Mouse (Mus musculus) neural tube, embryonic 11.5 days (tissue): Measurements from ENCODE around the gene Dio2. TPM values are rescaled to one million over a fixed set of nuclear protein-coding genes. Genes with fewer than 3 reads are reported as not detected.
A peak's percentile ranks its signal among the peaks of the same experiment; 100 is the strongest.

Source experiments
- ATAC-seq: fragments of 200-750 bp; cut with Nextera tagmentation; 2 replicates; pipeline ENCODE4 v1.8.0; 2017; ENCODE audit warnings: moderate number of reproducible peaks, mild to moderate bottlenecking, moderate TSS enrichment, moderate library complexity; ENCODE audit not compliant: insufficient read depth, low FRiP score, low TSS enrichment
- DNase-seq: peaks from one replicate; pipeline ENCODE4 v3.0.0-alpha.2; 2015; ENCODE audit warnings: low spot score
- H3K27ac ChIP-seq: fragments of 300-500 bp; sonication (generic); 2 replicates; pipeline ENCODE4 v1.5.1; 2014; ENCODE audit warnings: low read depth, mild to moderate bottlenecking, low read length
- H3K27me3 ChIP-seq: fragments of 300-500 bp; sonication (generic); 2 replicates; pipeline ENCODE4 v1.6.1; 2014; ENCODE audit warnings: mild to moderate bottlenecking, low read length, mixed read lengths; ENCODE audit not compliant: control insufficient read depth, insufficient read depth
- H3K36me3 ChIP-seq: fragments of 300-500 bp; sonication (generic); 2 replicates; pipeline ENCODE4 v1.6.1; 2014; ENCODE audit warnings: mild to moderate bottlenecking, low read length, moderate library complexity, mixed read lengths; ENCODE audit not compliant: control insufficient read depth, insufficient read depth
- H3K4me1 ChIP-seq: fragments of 300-500 bp; sonication (generic); 2 replicates; pipeline ENCODE4 v1.6.1; 2014; ENCODE audit warnings: low read length, mixed read lengths; ENCODE audit not compliant: control insufficient read depth, insufficient read depth
- H3K4me2 ChIP-seq: fragments of 300-500 bp; sonication (generic); 2 replicates; pipeline ENCODE4 v1.6.1; 2014; ENCODE audit warnings: low read depth, mild to moderate bottlenecking, moderate library complexity
- H3K4me3 ChIP-seq: fragments of 300-500 bp; sonication (generic); 2 replicates; pipeline ENCODE4 v1.5.1; 2014; ENCODE audit warnings: low read depth, low read length
- H3K9ac ChIP-seq: fragments of 300-500 bp; sonication (generic); 2 replicates; pipeline ENCODE4 v1.6.1; 2014; ENCODE audit warnings: mild to moderate bottlenecking, low read length
- H3K9me3 ChIP-seq: fragments of 300-500 bp; sonication (generic); 2 replicates; pipeline ENCODE4 v1.6.1; 2016; ENCODE audit warnings: low read length; ENCODE audit not compliant: control insufficient read depth
- WGBS: fragments of 180-500 bp; shearing (Covaris S2); extraction: QIAGEN DNeasy Blood & Tissue Kit; methylation state at CpG from one replicate; pipeline ENCODE4 v1.1.7; 2014; 5-methylcytosine and 5-hydroxymethylcytosine counted together
- polyA plus RNA-seq: library from polyadenylated mRNA; unstranded; fragments of >200 nt; fragmentation: Nextera tagmentation; extraction: Ambion mirVana; gene quantifications from 2 replicates; pipeline ENCODE4 v1.2.1, GENCODE M21; 2014

Dio2 gene
- 0.38 and 0.91 TPM in 2 replicates for polyA plus RNA-seq

DNA sequence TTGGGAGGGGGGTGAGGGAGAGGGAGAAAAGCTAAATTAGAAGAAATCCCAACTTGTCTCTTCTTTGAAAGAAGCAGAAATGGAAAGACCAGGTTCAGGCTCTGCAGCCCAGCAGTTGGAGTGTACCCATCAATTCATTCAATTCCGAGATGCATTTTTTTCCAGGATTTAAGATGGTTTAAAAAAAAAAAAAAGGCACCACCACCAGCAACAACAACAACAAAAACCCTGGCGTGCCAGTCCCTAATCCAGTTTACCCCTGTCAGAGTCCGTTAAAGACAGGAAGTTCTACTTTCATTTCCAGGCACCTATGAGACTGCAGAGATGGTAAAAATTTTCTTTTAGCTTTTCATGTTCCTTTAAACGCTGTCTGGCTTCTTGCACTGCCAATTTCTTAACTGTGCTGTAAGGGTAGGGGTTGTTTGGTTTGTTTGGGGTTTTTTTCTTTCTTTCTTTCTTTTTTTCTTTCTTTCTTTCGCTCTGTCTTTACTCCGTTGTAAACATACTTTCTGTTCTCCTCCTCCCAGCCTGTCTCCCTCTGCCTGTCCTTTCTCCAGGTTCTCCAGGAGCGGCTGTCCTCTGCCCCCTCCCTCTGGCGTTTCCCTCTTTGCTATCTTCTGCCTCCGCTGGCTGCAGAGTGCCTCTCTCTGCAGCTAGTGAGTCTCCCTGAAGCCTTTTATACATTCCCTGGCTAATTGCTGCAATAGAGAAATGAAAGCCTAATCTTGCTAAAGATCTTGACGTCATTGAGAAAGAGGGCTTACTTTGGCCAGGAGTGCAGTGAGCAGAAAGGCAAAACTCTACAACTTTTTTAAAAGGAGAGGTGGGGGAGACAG lies at the start of gene Dio2:
TSS of gene Dio2 (minus strand) at position 51 of the 836 bp plus-strand sequence.
- DNase-seq: no peak
- H3K9me3 ChIP-seq: no peaks in the 10 kb centered on the region
- H3K27ac ChIP-seq: no peak within 1 kb of the TSS
- H3K36me3 ChIP-seq: no peaks in the 10 kb centered on the region
- no peak within 1 kb of the TSS for H3K4me2 ChIP-seq
- no peak within 1 kb of the TSS for H3K4me3 ChIP-seq
- no peak for ATAC-seq
- WGBS: 29% methylated on average over 10 of the region's 10 CpGs
- no peaks in the 10 kb centered on the region for H3K27me3 ChIP-seq
- H3K4me1 ChIP-seq: no peaks in the 10 kb centered on the region
- H3K9ac ChIP-seq: no peak within 1 kb of the TSS

DNA sequence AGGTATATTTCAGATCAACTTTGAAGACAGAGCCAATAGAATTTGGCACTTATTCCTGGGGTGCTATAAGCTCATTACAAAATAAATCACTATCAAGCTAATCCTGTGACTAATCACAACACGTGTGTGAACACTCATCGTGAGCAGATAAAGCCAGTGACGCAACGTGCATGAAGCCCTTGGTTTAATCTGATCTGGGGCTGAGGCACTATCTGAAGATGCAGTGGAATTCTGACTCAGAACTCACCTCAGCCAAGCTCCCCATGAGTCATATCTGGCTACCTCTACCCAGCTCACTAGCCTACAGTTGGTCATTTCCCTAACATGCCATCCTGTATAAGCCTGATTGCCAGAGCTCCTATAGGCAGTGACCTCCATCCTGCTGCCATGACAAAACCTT lies 43.2 kb upstream of the Dio2 start:
- H3K9me3 ChIP-seq: no peaks in the 10 kb centered on the region
- H3K4me2 ChIP-seq: no peak overlapping the region
- no peaks in the 10 kb centered on the region for H3K36me3 ChIP-seq
- DNase-seq: no peak
- H3K9ac ChIP-seq: no peak overlapping the region
- H3K4me3 ChIP-seq: no peak overlapping the region
- H3K27me3 ChIP-seq: no peaks in the 10 kb centered on the region
- no peak for ATAC-seq
- no peaks in the 10 kb centered on the region for H3K4me1 ChIP-seq
- 94% methylated on average over 4 of the region's 4 CpGs for WGBS
- no peak overlapping the region for H3K27ac ChIP-seq

- DNase-seq: no peak
- no peak overlapping the region for H3K9ac ChIP-seq
Measured at GRCm38 (mm10) chr12:90744752-90745151, 6.5 kb upstream of the Dio2 start.

GRCm38 (mm10) chr12:90743633-90744032 lies 5.4 kb upstream of the Dio2 start:
- Histone ChIP-seq H3K4me3 (no peak overlapping the region), H3K27me3 (no peaks in the 10 kb centered on the region), H3K36me3 (no peaks in the 10 kb centered on the region), H3K27ac (no peak overlapping the region), H3K4me1 (no peaks in the 10 kb centered on the region), H3K9me3 (no peaks in the 10 kb centered on the region), H3K9ac (no peak overlapping the region), H3K4me2 (no peak overlapping the region)
- DNase-seq (no peak), ATAC-seq (no peak)
- WGBS: 41% methylated on average over 3 of the region's 3 CpGs

More at GRCm38 (mm10) chr12:90744752-90745151, 6.5 kb upstream of the Dio2 start:
- Histone ChIP-seq H3K4me2 (no peak overlapping the region), H3K4me3 (no peak overlapping the region), H3K4me1 (no peaks in the 10 kb centered on the region), H3K27me3 (no peaks in the 10 kb centered on the region), H3K36me3 (no peaks in the 10 kb centered on the region), H3K9me3 (no peaks in the 10 kb centered on the region), H3K27ac (no peak overlapping the region)
- ATAC-seq: no peak

- H3K4me3 ChIP-seq: no peak overlapping the region
- 32% methylated on average over 2 of the region's 2 CpGs for WGBS
- H3K9ac ChIP-seq: no peak overlapping the region
- H3K27ac ChIP-seq: no peak overlapping the region
- no peaks in the 10 kb centered on the region for H3K9me3 ChIP-seq
- ATAC-seq (0 out of 2 replicates have a peak, but pooled peaks have one; percentile 63), DNase-seq (peak; percentile 62)
- H3K36me3 ChIP-seq: no peaks in the 10 kb centered on the region
- H3K27me3 ChIP-seq: no peaks in the 10 kb centered on the region
- H3K4me1 ChIP-seq: no peaks in the 10 kb centered on the region
- no peak overlapping the region for H3K4me2 ChIP-seq
Measured at GRCm38 (mm10) chr12:90740468-90740867, 2.2 kb upstream of the Dio2 start.

GRCm38 (mm10) chr12:90737932-90738331 lies 306 bp downstream of the Dio2 start:
- Histone ChIP-seq H3K9ac (no peak overlapping the region), H3K4me1 (no peaks in the 10 kb centered on the region), H3K9me3 (no peaks in the 10 kb centered on the region), H3K27me3 (no peaks in the 10 kb centered on the region), H3K36me3 (no peaks in the 10 kb centered on the region), H3K4me3 (no peak overlapping the region), H3K27ac (no peak overlapping the region), H3K4me2 (no peak overlapping the region)
- ATAC-seq: no peak
- WGBS: 90% methylated on average over 13 of the region's 13 CpGs
- DNase-seq: no peak

DNA sequence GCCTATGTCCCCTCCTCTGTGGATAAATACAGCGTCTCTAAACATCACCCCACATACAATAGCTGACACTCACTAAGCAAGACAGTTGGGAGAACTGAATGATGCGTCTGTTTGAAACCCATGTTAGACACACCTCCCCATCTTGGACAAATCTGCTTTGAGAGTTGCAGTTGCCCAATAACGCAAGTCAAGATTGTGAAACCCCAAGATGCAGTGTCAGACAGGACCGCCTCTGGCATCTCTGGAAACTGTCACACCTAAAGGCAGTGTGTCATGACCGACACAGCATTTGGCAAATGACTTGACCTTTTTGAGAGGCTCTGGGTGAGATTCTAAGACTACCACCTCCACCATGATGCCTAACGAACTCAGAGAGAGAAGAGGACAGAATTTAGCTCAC lies 2.8 kb downstream of the Dio2 start:
- Histone ChIP-seq H3K4me1 (no peaks in the 10 kb centered on the region), H3K9ac (no peak overlapping the region), H3K36me3 (no peaks in the 10 kb centered on the region), H3K4me3 (no peak overlapping the region), H3K27me3 (no peaks in the 10 kb centered on the region), H3K9me3 (no peaks in the 10 kb centered on the region), H3K4me2 (no peak overlapping the region), H3K27ac (no peak overlapping the region)
- DNase-seq (no peak), ATAC-seq (no peak)
- WGBS: 87% methylated on average over 6 of the region's 6 CpGs

GRCm38 (mm10) chr12:90734503-90734902 lies 3.7 kb downstream of the Dio2 start:
- Histone ChIP-seq H3K9ac (no peak overlapping the region), H3K27ac (no peak overlapping the region), H3K36me3 (no peaks in the 10 kb centered on the region), H3K9me3 (no peaks in the 10 kb centered on the region), H3K4me3 (no peak overlapping the region), H3K4me1 (no peaks in the 10 kb centered on the region), H3K27me3 (no peaks in the 10 kb centered on the region), H3K4me2 (no peak overlapping the region)
- no peak for ATAC-seq
- 84% methylated on average over 5 of the region's 5 CpGs for WGBS
- DNase-seq: no peak

DNA sequence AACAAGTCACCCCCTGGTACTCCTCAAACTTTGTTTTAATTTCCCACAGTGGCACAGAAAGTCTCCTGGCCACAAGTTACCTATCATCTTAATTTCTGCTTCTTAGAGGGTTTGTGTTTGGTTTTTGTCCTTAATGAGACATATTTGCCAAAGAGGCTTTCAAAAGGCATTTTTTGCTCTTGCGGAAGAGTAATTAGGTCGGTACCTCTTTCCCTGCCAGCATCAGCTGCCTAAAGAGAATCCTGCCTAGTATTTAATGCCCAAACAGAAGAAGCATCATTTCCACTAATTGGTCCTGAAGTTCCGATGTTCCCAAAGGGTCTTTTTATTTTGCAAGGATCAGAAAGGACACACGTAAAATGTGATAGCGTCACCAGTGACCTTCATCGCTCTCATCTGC lies 4.5 kb downstream of the Dio2 start:
- no peak overlapping the region for H3K4me3 ChIP-seq

More for the DNA sequence above, 4.5 kb downstream of the Dio2 start:
- Histone ChIP-seq H3K4me2 (no peak overlapping the region), H3K27me3 (no peaks in the 10 kb centered on the region), H3K27ac (no peak overlapping the region), H3K4me1 (no peaks in the 10 kb centered on the region), H3K9me3 (no peaks in the 10 kb centered on the region), H3K36me3 (no peaks in the 10 kb centered on the region), H3K9ac (no peak overlapping the region)
- WGBS: 89% methylated on average over 6 of the region's 6 CpGs
- no peak for DNase-seq
- no peak for ATAC-seq
